Mouse (Mus musculus) midbrain, postnatal 0 days (tissue): Measurements from ENCODE around the gene Adap2. TPM values are rescaled to one million over a fixed set of nuclear protein-coding genes. Genes with fewer than 3 reads are reported as not detected.

Experiments
- ATAC-seq: fragments of 200-750 bp; cut with Nextera tagmentation; 2 replicates; pipeline ENCODE4 v1.8.0; 2017; ENCODE audit warnings: moderate number of reproducible peaks, mild to moderate bottlenecking, moderate TSS enrichment, moderate library complexity; ENCODE audit not compliant: low FRiP score
- DNase-seq: peaks from one replicate; pipeline ENCODE4 v3.0.0-alpha.2; 2015; ENCODE audit warnings: low spot score
- H3K27ac ChIP-seq: fragments of 300-500 bp; sonication (generic); 2 replicates; pipeline ENCODE4 v1.5.1; 2014; ENCODE audit warnings: low read depth, mild to moderate bottlenecking, low read length, mixed read lengths
- H3K27me3 ChIP-seq: fragments of 300-500 bp; sonication (generic); 2 replicates; pipeline ENCODE4 v1.6.1; 2014; ENCODE audit warnings: low read length, control low read depth, mixed read lengths; ENCODE audit not compliant: insufficient read depth
- H3K36me3 ChIP-seq: fragments of 300-500 bp; sonication (generic); 2 replicates; pipeline ENCODE4 v1.6.1; 2014; ENCODE audit warnings: low read length, control low read depth, mixed read lengths; ENCODE audit not compliant: insufficient read depth
- H3K4me1 ChIP-seq: fragments of 300-500 bp; sonication (generic); 2 replicates; pipeline ENCODE4 v1.6.1; 2014; ENCODE audit warnings: mild to moderate bottlenecking, control low read depth, antibody characterized with exemption, low read length, mixed read lengths; ENCODE audit not compliant: insufficient read depth
- H3K4me2 ChIP-seq: fragments of 300-500 bp; sonication (generic); 2 replicates; pipeline ENCODE4 v1.6.1; 2014; ENCODE audit warnings: low read depth, mild to moderate bottlenecking, low read length, mixed read lengths; ENCODE audit not compliant: poor library complexity, severe bottlenecking
- H3K4me3 ChIP-seq: fragments of 300-500 bp; sonication (generic); 2 replicates; pipeline ENCODE4 v1.5.1; 2014; ENCODE audit warnings: low read depth, mild to moderate bottlenecking, low read length, moderate library complexity
- H3K9ac ChIP-seq: fragments of 300-500 bp; sonication (generic); replicated peaks from 2 replicates; pipeline ENCODE4 v1.6.1; 2014; ENCODE audit warnings: mild to moderate bottlenecking, low read length, moderate library complexity, mixed read lengths; ENCODE audit not compliant: poor library complexity, severe bottlenecking
- H3K9me3 ChIP-seq: fragments of 300-500 bp; sonication (generic); 2 replicates; pipeline ENCODE4 v1.6.1; 2016; ENCODE audit warnings: low read length, control low read depth
- CTCF ChIP-seq: IDR thresholded peaks from 2 replicates; pipeline ENCODE4 v1.5.1; 2016; ENCODE audit warnings: antibody characterized with exemption, mild to moderate bottlenecking
- WGBS: fragments of 180-500 bp; shearing (Covaris S2); extraction: QIAGEN DNeasy Blood & Tissue Kit; methylation state at CpG from one replicate; pipeline ENCODE4 v1.1.7; 2014; 5-methylcytosine and 5-hydroxymethylcytosine counted together
- polyA plus RNA-seq: library from polyadenylated mRNA; unstranded; fragments of >200 nt; fragmentation: Nextera tagmentation; extraction: Ambion mirVana; gene quantifications from 2 replicates; pipeline ENCODE4 v1.2.1, GENCODE M21; 2015
- total RNA-seq: library from RNA; depleted of rRNA; stranded (reverse); fragments of >200 nt; gene quantifications from 2 replicates; pipeline ENCODE4 v1.2.3, GENCODE M21; 2014; rRNA removed

Adap2 gene
- total and polyA plus RNA-seq, 2 experiments from 2014 or later, result 4.0 to 11.2 TPM

DNA sequence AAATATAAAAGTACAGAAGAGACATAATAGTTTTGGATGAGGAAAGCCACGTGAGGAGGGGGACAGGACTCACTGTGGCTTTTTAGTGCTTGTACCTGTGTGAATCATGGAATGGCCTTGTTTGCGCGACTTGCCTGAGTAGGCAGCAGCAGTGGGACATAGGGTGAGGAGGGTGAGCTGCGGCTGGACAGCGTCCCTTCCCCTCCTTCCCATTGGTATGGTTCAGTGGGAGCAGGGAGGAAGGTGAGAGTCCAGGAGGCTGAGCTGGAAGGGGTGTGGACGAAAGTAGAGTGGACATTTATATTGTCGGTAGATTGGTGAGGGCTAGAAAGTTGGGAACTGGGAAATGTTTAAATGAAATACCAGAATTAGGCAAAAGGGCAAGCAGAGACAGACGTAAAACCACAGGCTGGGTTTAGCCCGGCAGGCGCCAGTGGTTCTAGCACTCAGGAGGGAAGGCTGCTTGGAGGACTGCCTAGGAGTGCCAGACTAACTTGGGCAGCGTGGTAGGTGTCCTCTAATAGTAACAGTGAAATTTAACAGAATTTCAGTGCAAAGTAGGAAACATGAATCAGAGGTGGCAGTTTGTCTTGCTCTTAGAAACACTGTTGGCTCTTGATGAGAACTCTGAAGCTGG lies 64.9 kb downstream of the Adap2 start:
- Histone ChIP-seq H3K36me3 (peaks cover 8% of the 10 kb centered on the region; the same call in 1 of the 2 replicates), H3K4me3 (no peak overlapping the region), H3K9me3 (no peaks in the 10 kb centered on the region), H3K27me3 (no peaks in the 10 kb centered on the region), H3K27ac (no peak overlapping the region), H3K4me2 (no peak overlapping the region), H3K4me1 (no peaks in the 10 kb centered on the region), H3K9ac (no peak overlapping the region)
- ATAC-seq (no peak), DNase-seq (no peak)
- no peak for TF ChIP-seq CTCF
- WGBS, result 90% methylated on average over 11 of the region's 11 CpGs

Other genes with a start within 250 kb of the Adap2 start
- gene Utp6, start 191.7 kb upstream of the Adap2 start, total RNA-seq, result 24.7 and 27.1 TPM in 2 replicates
- 18.9 and 21.0 TPM in 2 replicates for gene Utp6, start 191.7 kb upstream of the Adap2 start, polyA plus RNA-seq
- 18.7 and 22.3 TPM in 2 replicates for gene Suz12, start 161.0 kb upstream of the Adap2 start, total RNA-seq
- gene Suz12, start 161.0 kb upstream of the Adap2 start, polyA plus RNA-seq, result 6.4 and 9.2 TPM in 2 replicates
- 9.7 and 10.0 TPM in 2 replicates for gene Crlf3, start 73.1 kb upstream of the Adap2 start, total RNA-seq
- 8.7 and 9.7 TPM in 2 replicates for gene Crlf3, start 73.1 kb upstream of the Adap2 start, polyA plus RNA-seq
- gene Atad5, start 64.7 kb upstream of the Adap2 start, total RNA-seq, result 5.6 and 8.0 TPM in 2 replicates
- gene Atad5, start 64.7 kb upstream of the Adap2 start, polyA plus RNA-seq, result 3.1 and 3.3 TPM in 2 replicates
- 9.5 and 14.3 TPM in 2 replicates for gene Tefm, start 11.9 kb upstream of the Adap2 start, total RNA-seq
- gene Tefm, start 11.9 kb upstream of the Adap2 start, polyA plus RNA-seq, result 18.5 and 20.1 TPM in 2 replicates
- gene Rnf135, start 29.7 kb downstream of the Adap2 start, total RNA-seq, result 3.0 and 3.7 TPM in 2 replicates
- gene Rnf135, start 29.7 kb downstream of the Adap2 start, polyA plus RNA-seq, result 3.3 and 4.2 TPM in 2 replicates
- gene Rhot1, start 54.9 kb downstream of the Adap2 start, total RNA-seq, result 69.5 and 74.9 TPM in 2 replicates
- gene Rhot1, start 54.9 kb downstream of the Adap2 start, polyA plus RNA-seq, result 55.1 and 56.1 TPM in 2 replicates
- 1.9 and 5.7 TPM in 2 replicates for gene Rhbdl3, start 146.8 kb downstream of the Adap2 start, total RNA-seq
- 1.4 and 1.7 TPM in 2 replicates for gene Rhbdl3, start 146.8 kb downstream of the Adap2 start, polyA plus RNA-seq
- gene 5730455P16Rik, start 223.9 kb downstream of the Adap2 start, total RNA-seq, result 25.2 and 32.4 TPM in 2 replicates
- gene 5730455P16Rik, start 223.9 kb downstream of the Adap2 start, polyA plus RNA-seq, result 37.4 and 50.6 TPM in 2 replicates
- 243 and 245 TPM in 2 replicates for gene Zfp207, start 229.2 kb downstream of the Adap2 start, total RNA-seq
- gene Zfp207, start 229.2 kb downstream of the Adap2 start, polyA plus RNA-seq, result 131 and 147 TPM in 2 replicates